Mouse (Mus musculus): ENCODE results near the gene Tmem11.

DNA sequence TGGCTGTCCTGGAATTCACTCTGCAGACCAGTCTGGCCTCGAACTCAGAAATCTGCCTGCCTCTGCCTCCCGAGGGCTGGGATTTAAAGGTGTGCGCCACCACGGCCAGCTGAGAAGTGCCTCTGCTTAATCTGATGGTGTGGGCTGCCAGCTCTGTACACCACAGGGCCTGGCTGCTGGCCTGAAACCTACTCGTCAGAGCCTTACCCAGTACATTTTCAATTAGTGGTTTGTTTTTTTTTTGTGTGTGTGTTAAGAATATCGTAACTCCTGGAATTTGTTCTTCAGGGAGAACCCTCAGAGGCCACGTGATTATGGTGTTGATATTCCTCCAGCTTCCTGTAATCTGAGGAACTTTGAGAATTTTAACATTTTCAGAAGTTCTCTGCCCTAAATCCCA is 22.9 kb upstream of the Tmem11 start:
- no peak for TF ChIP-seq CTCF (IDR thresholded peaks at IDR 0.05; ENCODE audit: low read depth)
- no peak for TF ChIP-seq EP300 (optimal IDR thresholded peaks at IDR 0.05)
